Mouse (Mus musculus) heart, postnatal 0 days (tissue): Measurements from ENCODE around the gene Zfp819.

Experiments
- CTCF ChIP-seq: IDR thresholded peaks from 2 replicates; pipeline ENCODE4 v1.5.1; 2016; ENCODE audit warnings: antibody characterized with exemption, control low read depth, low read depth
- EP300 ChIP-seq: IDR thresholded peaks from 2 replicates; pipeline ENCODE4 v1.6.1; 2016; ENCODE audit warnings: antibody characterized with exemption, low read depth

DNA sequence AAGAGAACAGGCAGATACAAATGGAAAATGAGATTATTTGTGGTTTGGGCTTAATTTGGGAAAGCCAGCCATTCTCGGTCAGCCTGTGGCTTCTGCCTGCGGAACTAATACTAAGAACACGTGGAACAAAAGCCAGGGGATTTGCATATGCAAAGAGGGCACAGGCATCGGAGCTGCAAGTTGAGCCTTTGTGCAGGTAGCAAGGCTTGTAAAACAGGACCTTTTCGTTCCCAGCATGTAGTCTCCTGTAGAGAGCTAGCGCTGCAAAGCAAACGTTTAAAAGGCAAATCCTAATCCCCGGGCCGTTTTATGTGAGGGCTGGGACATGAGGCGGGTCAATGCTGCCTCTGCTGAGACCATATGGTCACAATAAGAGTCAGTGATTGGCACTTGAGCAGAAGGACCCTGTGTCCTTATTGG is 44.3 kb upstream of the Zfp819 start:
- TF ChIP-seq EP300: no peak
- no peak for TF ChIP-seq CTCF
